Mouse (Mus musculus): ENCODE measurements around the gene Hepacam2.
A peak's percentile ranks its signal among the peaks of the same experiment; 100 is the strongest.
"Not testable (repeated sequence)": the region's sequence is repeated elsewhere in the genome, so short reads cannot be mapped to it uniquely, and the experiment has no call there.

The Hepacam2 gene

GRCm38 (mm10) chr6:3463026-3463425 lies 35.1 kb downstream of the Hepacam2 start:
- DNase-seq: no peak

GRCm38 (mm10) chr6:3455944-3456536 lies 42.1 kb downstream of the Hepacam2 start:
- no peak for DNase-seq

- DNase-seq: no peak
These were observed 43.7 kb downstream of the Hepacam2 start for GRCm38 (mm10) chr6:3454421-3454820.

- DNase-seq: peak; percentile 17
These were observed 50.7 kb downstream of the Hepacam2 start for GRCm38 (mm10) chr6:3447404-3447803.

GRCm38 (mm10) chr6:3443905-3444304 lies 54.2 kb downstream of the Hepacam2 start:
- DNase-seq: no peak

- no peak for DNase-seq
These were observed 62.0 kb downstream of the Hepacam2 start for GRCm38 (mm10) chr6:3436087-3436486.

- DNase-seq: not testable (repeated sequence)
These were observed 67.1 kb downstream of the Hepacam2 start for GRCm38 (mm10) chr6:3430976-3431375.

- DNase-seq: no peak
These were observed 71.1 kb downstream of the Hepacam2 start for GRCm38 (mm10) chr6:3427047-3427446.

GRCm38 (mm10) chr6:3425333-3425732 lies 72.8 kb downstream of the Hepacam2 start:
- not testable (repeated sequence) for DNase-seq

- DNase-seq: not testable (repeated sequence)
These were observed 73.4 kb downstream of the Hepacam2 start for GRCm38 (mm10) chr6:3424613-3425277.
